Mouse (Mus musculus) bone marrow, adult 2 months (tissue): ENCODE measurements around the gene AC124502.3.

ENCODE experiments used
- CTCF ChIP-seq: fragments of 200-500 bp; IDR thresholded peaks from 2 replicates; pipeline ENCODE4 v1.5.1; 2011; ENCODE audit warnings: low read length, control low read depth; ENCODE audit not compliant: control insufficient read depth, insufficient read depth
- POLR2A ChIP-seq: fragments of 200-500 bp; IDR thresholded peaks from 2 replicates; pipeline ENCODE4 v1.6.1; 2011; ENCODE audit warnings: low read depth, mild to moderate bottlenecking, control low read depth, low read length, borderline replicate concordance; ENCODE audit not compliant: control insufficient read depth

- no peak for TF ChIP-seq CTCF
- TF ChIP-seq POLR2A = no peak
Observed at GRCm38 (mm10) chr19:5037678-5038571, 766 bp upstream of the AC124502.3 start.
